Mouse (Mus musculus) kidney, embryonic 14.5 days (tissue): ENCODE measurements around the gene Fam172a. TPM values are rescaled to one million over a fixed set of nuclear protein-coding genes. Genes with fewer than 3 reads are reported as not detected.

ENCODE experiments used
- ATAC-seq: fragments of 200-750 bp; cut with Nextera tagmentation; 2 replicates; pipeline ENCODE4 v1.8.0; 2017; ENCODE audit warnings: moderate number of reproducible peaks, mild to moderate bottlenecking, moderate TSS enrichment, moderate library complexity; ENCODE audit not compliant: low FRiP score, low TSS enrichment
- H3K27ac ChIP-seq: fragments of 300-500 bp; sonication (generic); 2 replicates; pipeline ENCODE4 v1.5.1; 2014; ENCODE audit warnings: low read depth, mild to moderate bottlenecking, low read length, moderate library complexity, mixed read lengths
- H3K27me3 ChIP-seq: fragments of 300-500 bp; sonication (generic); 2 replicates; pipeline ENCODE4 v1.6.1; 2014; ENCODE audit warnings: mild to moderate bottlenecking, low read length; ENCODE audit not compliant: control insufficient read depth, insufficient read depth
- H3K36me3 ChIP-seq: fragments of 300-500 bp; sonication (generic); 2 replicates; pipeline ENCODE4 v1.6.1; 2014; ENCODE audit warnings: low read length, mixed read lengths; ENCODE audit not compliant: control insufficient read depth, insufficient read depth
- H3K4me1 ChIP-seq: fragments of 300-500 bp; sonication (generic); 2 replicates; pipeline ENCODE4 v1.6.1; 2014; ENCODE audit warnings: low read length, mixed read lengths; ENCODE audit not compliant: control insufficient read depth, insufficient read depth
- H3K4me2 ChIP-seq: fragments of 300-500 bp; sonication (generic); replicated peaks from 2 replicates; pipeline ENCODE4 v1.6.1; 2014; ENCODE audit warnings: low read depth, mild to moderate bottlenecking, low read length
- H3K4me3 ChIP-seq: fragments of 300-500 bp; sonication (generic); 2 replicates; pipeline ENCODE4 v1.5.1; 2014; ENCODE audit warnings: mild to moderate bottlenecking, low read length
- H3K9ac ChIP-seq: fragments of 300-500 bp; sonication (generic); 2 replicates; pipeline ENCODE4 v1.6.1; 2014; ENCODE audit warnings: low read depth, mild to moderate bottlenecking, low read length, moderate library complexity
- H3K9me3 ChIP-seq: fragments of 300-500 bp; sonication (generic); 2 replicates; pipeline ENCODE4 v1.6.1; 2016; ENCODE audit warnings: low read length; ENCODE audit not compliant: control insufficient read depth
- WGBS: fragments of 180-500 bp; shearing (Covaris S2); extraction: QIAGEN DNeasy Blood & Tissue Kit; methylation state at CpG from one replicate; pipeline ENCODE4 v1.1.7; 2014; 5-methylcytosine and 5-hydroxymethylcytosine counted together
- polyA plus RNA-seq: library from polyadenylated mRNA; unstranded; fragments of >200 nt; fragmentation: Nextera tagmentation; extraction: Ambion mirVana; gene quantifications from 2 replicates; pipeline ENCODE4 v1.2.1, GENCODE M21; 2014

Fam172a gene
- polyA plus RNA-seq, 1 experiment from 2014 or later, result 28.8 TPM

DNA sequence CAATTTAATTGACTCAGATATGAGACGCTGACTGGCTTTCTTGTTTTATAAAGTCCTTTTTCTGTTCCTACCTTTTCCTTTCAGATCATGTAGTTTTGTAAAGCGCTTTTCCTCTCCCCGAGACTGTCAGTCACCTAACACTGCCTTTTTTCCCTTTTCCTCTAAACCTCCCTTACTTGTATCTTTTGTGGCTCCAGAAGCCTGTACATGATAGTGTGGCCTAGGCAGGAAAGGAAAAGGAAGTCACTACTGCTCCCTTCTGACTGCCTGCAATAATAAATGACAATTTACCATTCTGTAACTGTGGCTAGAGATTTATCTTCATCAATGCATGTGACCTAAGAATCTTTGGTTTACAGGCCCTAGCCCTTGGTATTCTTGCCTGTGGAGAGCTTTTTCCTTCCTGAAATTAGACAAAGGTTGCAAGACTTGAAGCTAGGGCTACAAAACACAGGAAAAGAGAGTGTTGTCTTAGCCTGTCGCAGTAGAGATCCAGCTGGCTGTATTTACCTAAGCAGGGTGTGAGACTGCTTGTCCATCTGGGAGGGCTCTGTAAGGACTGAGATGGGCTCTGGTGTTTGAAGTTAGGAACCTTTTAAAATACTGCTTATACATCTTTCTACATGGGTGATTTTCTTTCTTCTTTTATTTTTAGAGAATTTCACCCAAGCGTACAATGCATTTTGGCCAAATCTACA, 289.5 kb downstream of the Fam172a start:
- no peaks in the 10 kb centered on the region for H3K27me3 ChIP-seq
- no peak overlapping the region for H3K4me2 ChIP-seq
- H3K4me3 ChIP-seq, result no peak overlapping the region
- no peak overlapping the region for H3K27ac ChIP-seq
- 63% methylated on average over 5 of the region's 5 CpGs for WGBS
- no peaks in the 10 kb centered on the region for H3K36me3 ChIP-seq
- ATAC-seq, result peak; percentile 49; the same call in 1 of the 2 replicates
- no peaks in the 10 kb centered on the region for H3K9me3 ChIP-seq
- H3K9ac ChIP-seq, result no peak overlapping the region
- H3K4me1 ChIP-seq, result 0 out of 2 replicates have a peak, but pooled peaks cover 3% of the 10 kb centered on the region

DNA sequence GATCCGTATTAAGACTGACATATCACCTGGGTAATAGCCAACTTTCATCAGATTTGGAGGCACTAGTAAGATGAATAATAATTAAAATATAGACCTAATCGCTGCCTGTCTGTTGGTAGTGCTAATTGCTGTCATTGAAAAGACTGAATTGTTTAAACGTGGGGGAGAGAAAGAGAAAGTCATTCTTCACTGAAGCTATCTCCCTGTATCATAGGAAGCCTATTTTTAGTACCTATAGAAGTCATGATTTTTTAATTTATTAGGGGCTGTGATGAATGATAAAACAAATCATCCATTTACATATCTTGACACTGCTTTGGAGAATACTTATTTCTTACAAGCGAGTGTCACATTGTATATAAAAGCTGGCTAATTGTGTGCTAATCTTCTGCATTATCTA, 302.8 kb downstream of the Fam172a start:
- WGBS, result 83% methylated on average over 4 of the region's 4 CpGs
- H3K27me3 ChIP-seq, result no peaks in the 10 kb centered on the region

DNA sequence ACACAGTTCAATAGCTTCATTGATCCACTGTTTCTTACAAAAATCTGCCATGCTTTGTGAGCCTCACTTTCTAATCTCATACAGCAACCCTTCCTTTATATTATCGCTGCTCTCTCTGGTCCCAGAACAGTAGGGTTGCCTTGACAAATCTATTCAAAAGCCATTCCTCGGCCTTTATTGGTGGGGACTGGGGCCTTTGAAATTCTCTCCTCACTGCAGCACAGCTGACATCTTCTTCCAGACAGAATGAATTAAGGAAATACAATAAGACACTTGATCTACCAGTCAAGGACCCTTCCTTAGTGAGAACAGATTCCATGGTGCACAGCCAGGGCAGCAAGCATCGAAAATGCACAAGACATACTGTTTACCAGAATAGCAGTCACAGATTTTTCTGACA, 303.5 kb downstream of the Fam172a start:
- Histone ChIP-seq H3K4me3 (no peak overlapping the region), H3K27me3 (no peaks in the 10 kb centered on the region), H3K27ac (no peak overlapping the region), H3K36me3 (no peaks in the 10 kb centered on the region), H3K4me2 (no peak overlapping the region), H3K9me3 (no peaks in the 10 kb centered on the region), H3K4me1 (no peaks in the 10 kb centered on the region), H3K9ac (no peak overlapping the region)
- ATAC-seq, result no peak
- 57% methylated on average over 3 of the region's 3 CpGs for WGBS

More for the DNA sequence above, 302.8 kb downstream of the Fam172a start:
- H3K4me1 ChIP-seq, result no peaks in the 10 kb centered on the region
- H3K27ac ChIP-seq, result no peak overlapping the region
- no peak overlapping the region for H3K4me3 ChIP-seq
- no peak overlapping the region for H3K9ac ChIP-seq
- no peak overlapping the region for H3K4me2 ChIP-seq
- no peak for ATAC-seq
- H3K9me3 ChIP-seq, result no peaks in the 10 kb centered on the region
- no peaks in the 10 kb centered on the region for H3K36me3 ChIP-seq

DNA sequence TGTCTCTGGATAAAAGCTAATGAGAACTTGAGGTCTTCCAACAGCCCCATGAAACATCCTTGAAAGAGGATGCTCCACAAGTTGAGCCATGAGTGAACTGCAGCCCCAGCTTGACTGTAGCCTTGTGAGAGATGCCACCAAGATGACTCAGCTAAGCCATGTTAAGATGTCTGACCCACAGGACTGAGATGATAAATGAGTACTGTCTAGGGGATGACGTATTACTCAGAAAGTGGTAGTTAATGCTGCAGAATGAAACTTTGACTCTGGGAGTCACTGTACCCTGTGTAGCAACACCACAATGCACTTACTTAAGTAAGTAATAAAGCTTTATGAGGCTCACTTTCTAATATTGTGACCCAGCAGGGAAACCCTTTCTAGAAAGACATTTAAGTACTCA, 308.3 kb downstream of the Fam172a start:
- Histone ChIP-seq H3K36me3 (no peaks in the 10 kb centered on the region), H3K9me3 (no peaks in the 10 kb centered on the region), H3K27me3 (no peaks in the 10 kb centered on the region), H3K4me2 (no peak overlapping the region), H3K4me1 (no peaks in the 10 kb centered on the region), H3K27ac (no peak overlapping the region), H3K9ac (no peak overlapping the region), H3K4me3 (no peak overlapping the region)
- no peak for ATAC-seq
- WGBS, result 74% methylated on average over 1 of the region's 1 CpGs

DNA sequence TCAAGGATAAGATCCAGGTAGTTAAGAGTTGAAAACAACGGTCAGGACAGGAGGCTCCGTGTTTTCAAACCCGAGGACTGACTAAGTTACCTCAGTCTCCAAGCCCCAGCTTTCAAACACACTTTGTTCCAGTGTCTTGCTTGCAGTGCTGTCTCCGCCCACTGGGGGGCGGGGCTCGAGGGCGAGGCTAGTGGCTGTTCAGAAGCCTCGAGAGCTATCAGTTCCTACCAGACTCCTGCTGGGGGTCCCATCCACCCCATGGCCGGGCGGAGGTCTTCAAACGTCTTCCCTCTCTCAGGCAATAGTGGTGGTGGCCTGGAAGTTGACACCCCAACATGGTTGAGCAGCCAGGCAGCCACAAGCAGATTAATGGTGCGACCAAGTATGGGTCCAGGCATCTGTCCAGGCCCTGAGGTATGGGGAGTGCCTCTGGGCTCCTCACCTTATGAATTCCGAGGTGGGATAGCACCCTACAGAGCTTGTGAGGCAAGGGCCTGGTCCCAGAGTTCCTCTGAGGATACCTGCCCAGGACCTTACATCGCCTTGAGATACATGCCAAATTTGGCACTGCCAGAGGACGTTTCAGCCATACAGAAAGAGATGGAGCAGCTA, 323.0 kb downstream of the Fam172a start, which contains the start of gene Pou5f2:
Gene Pou5f2 (plus strand): TSS at position 220 of the 612 bp plus-strand sequence.
- no peaks in the 10 kb centered on the region for H3K4me1 ChIP-seq
- no peaks in the 10 kb centered on the region for H3K36me3 ChIP-seq
- ATAC-seq, result peak; percentile 71
- no peak within 1 kb of the TSS for H3K4me3 ChIP-seq
- 53% methylated on average over 15 of the region's 15 CpGs for WGBS
- no peak within 1 kb of the TSS for H3K27ac ChIP-seq
- no peak within 1 kb of the TSS for H3K9ac ChIP-seq
- no peak within 1 kb of the TSS for H3K4me2 ChIP-seq
- no peaks in the 10 kb centered on the region for H3K27me3 ChIP-seq
- no peaks in the 10 kb centered on the region for H3K9me3 ChIP-seq

DNA sequence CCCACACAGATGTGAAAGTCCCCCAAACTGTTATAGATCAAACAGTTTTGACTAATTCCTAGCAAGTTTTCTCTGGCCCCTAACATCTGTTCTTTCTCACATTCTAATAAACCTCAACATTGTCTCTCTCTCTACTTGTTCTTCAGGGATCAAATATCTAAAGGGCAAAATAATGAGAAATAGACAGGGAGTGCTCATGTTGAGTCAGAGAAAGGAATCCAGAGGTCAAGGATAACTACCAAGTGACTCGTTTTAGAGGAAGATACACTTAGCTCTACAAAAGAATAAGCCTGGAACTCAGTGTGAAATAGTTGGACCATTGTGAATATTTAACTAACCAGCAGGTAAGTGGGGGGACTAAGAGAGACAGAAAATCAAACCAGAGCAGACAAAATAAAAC, 331.0 kb downstream of the Fam172a start:
- no peaks in the 10 kb centered on the region for H3K36me3 ChIP-seq
- H3K9me3 ChIP-seq, result no peaks in the 10 kb centered on the region
- no peak overlapping the region for H3K27ac ChIP-seq
- ATAC-seq, result no peak
- no peak overlapping the region for H3K4me2 ChIP-seq
- H3K4me1 ChIP-seq, result no peaks in the 10 kb centered on the region
- 29% methylated on average over 1 of the region's 1 CpGs for WGBS
- H3K4me3 ChIP-seq, result no peak overlapping the region
- H3K27me3 ChIP-seq, result no peaks in the 10 kb centered on the region
- H3K9ac ChIP-seq, result no peak overlapping the region

DNA sequence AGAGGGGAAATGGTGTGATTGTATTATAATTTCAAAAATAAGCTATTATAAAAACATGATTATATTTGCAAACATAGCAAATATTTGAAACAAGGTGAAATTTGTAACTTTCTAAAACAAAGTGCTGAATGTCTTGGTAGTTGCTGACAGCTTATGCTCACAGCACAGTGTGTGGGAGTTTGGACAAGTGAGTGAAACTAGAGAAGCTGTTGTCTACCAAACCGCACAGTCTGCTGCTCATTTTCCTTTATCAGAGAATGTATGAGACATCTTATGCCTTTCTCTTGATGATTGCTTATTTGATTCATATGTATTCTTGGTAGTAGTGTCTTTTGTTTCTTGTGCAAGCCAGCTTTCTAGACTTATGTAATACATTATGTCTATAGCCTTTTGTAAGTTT, 335.4 kb downstream of the Fam172a start:
- ATAC-seq, result no peak
- no peaks in the 10 kb centered on the region for H3K9me3 ChIP-seq
- H3K27me3 ChIP-seq, result no peaks in the 10 kb centered on the region
- no peaks in the 10 kb centered on the region for H3K36me3 ChIP-seq
- H3K4me1 ChIP-seq, result no peaks in the 10 kb centered on the region
- H3K9ac ChIP-seq, result no peak overlapping the region
- WGBS, result 35% methylated on average over 1 of the region's 1 CpGs
- H3K4me3 ChIP-seq, result no peak overlapping the region
- no peak overlapping the region for H3K4me2 ChIP-seq
- H3K27ac ChIP-seq, result no peak overlapping the region

DNA sequence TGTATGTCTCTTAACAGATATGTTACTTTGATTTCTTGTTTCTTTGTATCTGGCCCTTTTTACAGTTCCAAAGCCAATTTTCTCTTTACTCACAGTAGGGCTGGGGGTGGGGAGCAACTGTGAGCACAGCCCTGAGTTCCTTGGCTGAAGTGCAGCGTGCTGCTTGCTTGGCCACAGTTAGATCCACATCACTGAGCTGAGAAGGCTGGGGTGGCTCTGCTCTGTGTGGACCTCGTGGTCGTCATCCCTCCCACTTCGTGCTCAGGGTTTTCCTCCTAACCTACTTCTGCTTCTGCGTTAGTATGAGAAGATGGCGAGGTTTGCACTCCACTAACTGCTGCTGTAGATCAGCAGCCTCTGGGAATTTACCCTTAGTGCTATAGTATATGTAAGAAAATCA, 341.4 kb downstream of the Fam172a start:
- no peak overlapping the region for H3K4me3 ChIP-seq
- no peak overlapping the region for H3K27ac ChIP-seq
- H3K4me2 ChIP-seq, result no peak overlapping the region
- 46% methylated on average over 6 of the region's 6 CpGs for WGBS
- peak; percentile 93 for ATAC-seq
- H3K36me3 ChIP-seq, result no peaks in the 10 kb centered on the region
- no peaks in the 10 kb centered on the region for H3K4me1 ChIP-seq
- H3K9me3 ChIP-seq, result no peaks in the 10 kb centered on the region
- H3K9ac ChIP-seq, result no peak overlapping the region
- H3K27me3 ChIP-seq, result no peaks in the 10 kb centered on the region

DNA sequence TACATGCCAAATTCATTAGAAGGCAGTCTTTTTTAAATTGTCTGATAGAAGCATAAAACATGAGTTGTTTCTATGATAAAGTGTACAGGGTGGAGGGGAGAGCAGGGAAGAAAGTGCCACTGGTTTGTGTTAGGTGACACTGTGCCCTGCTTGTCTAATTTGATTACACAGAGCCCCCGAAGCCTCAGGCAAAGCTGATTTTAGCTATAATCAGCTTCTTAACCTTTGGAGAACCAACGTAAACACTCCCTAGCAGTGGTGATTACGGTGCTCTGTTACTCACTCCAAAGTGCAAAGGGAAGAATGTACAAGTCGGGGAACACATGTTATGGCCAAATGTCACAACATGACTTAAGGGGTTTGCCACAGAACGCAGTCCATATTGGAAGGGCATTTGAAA, 343.3 kb downstream of the Fam172a start:
- Histone ChIP-seq H3K27me3 (no peaks in the 10 kb centered on the region), H3K9me3 (no peaks in the 10 kb centered on the region), H3K4me2 (no peak overlapping the region), H3K9ac (no peak overlapping the region), H3K4me1 (no peaks in the 10 kb centered on the region), H3K4me3 (no peak overlapping the region), H3K27ac (no peak overlapping the region), H3K36me3 (no peaks in the 10 kb centered on the region)
- WGBS, result 33% methylated on average over 5 of the region's 5 CpGs
- no peak for ATAC-seq
